Mouse (Mus musculus): ENCODE results near the gene Ccdc110.

Gene Ccdc110

GRCm38 (mm10) chr8:45975837-45976468, 41.5 kb downstream of the Ccdc110 start:
- DNase-seq (ENCODE audit: low spot score): no peak

GRCm38 (mm10) chr8:45986665-45987064, 52.2 kb downstream of the Ccdc110 start:
- no peak for DNase-seq (ENCODE audit: low spot score)

GRCm38 (mm10) chr8:45988189-45988588, 53.8 kb downstream of the Ccdc110 start:
- DNase-seq (ENCODE audit: low spot score): no peak

GRCm38 (mm10) chr8:45990631-45991310, 56.4 kb downstream of the Ccdc110 start:
- DNase-seq (ENCODE audit: low spot score): no peak

Data from ovary, postnatal 10 days (tissue).